Mouse (Mus musculus) spleen, postnatal 36 days (tissue): ENCODE results near the gene Proca1.

Source experiments
- DNase-seq, 2 experiments: peaks; one replicate each; pipeline ENCODE4 v3.0.0; 2022; ENCODE audit warnings: low spot score in 2 of 2, mixed read lengths in 1 of 2

Gene Proca1

GRCm38 (mm10) chr11:78193113-78193512, at the start of gene Proca1:
Proca1 (plus strand) TSS chr11:78193392.
- no peak for DNase-seq

- DNase-seq, result no peak
Observed at GRCm38 (mm10) chr11:78143520-78143919, 49.7 kb upstream of the Proca1 start.

DNA sequence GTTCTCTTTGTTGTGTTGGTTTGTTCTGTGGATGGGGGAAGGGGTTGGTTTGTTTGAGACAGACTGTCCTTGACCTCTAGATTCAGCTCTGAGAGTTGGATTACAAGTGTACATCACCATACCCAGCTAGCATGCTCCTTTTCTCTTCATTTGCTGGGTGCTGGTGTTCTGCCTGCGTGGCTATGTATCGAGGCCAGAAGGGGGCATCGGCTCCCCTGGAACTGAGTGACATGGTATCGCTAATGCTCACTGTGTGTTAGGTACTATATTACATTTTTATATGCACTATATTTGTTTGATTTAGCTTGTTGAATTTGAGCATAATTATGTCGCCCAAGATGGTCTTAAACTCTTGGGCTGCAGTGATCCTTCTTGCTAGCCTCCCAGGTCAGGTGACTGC, 47.0 kb upstream of the Proca1 start:
- DNase-seq, result no peak

DNA sequence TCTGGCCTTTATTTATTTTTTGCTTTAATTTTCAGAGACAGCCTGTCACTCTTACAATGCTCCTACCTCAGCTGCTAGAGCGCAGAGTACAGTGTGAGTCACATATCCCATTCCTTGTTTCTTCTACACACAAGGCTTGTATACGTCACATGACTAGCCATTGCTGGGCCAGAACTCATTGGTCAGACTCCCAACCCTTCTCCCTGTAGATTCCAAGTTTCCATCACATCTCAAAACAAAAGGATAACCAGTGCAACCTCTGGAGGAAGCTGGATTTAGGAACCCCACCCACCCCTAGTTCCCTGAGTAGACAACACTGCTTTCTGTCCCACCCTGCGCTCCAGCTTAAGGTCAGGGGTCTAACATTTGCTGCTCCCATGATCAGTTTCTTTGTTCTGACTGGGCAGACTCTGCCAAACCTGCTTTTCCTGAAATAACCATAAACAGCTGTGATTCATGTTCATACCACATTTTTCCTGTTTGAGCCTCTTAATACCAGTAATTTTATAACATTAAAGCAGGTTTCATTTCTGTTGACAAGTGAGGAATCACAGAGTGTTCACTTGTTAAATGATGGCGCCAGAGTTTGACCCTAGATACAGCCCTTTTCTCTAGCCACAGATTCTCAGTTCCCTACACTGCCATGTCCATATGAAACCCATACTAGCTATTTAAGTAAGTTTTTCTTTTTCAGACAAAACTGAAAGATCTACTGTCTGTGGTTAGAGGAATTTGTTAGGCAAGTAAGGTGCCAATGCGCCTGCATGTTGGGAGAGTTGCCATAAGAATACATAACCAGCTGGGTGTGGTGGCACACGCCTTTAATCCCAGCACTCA, 46.3 kb upstream of the Proca1 start:
- no peak for DNase-seq

DNA sequence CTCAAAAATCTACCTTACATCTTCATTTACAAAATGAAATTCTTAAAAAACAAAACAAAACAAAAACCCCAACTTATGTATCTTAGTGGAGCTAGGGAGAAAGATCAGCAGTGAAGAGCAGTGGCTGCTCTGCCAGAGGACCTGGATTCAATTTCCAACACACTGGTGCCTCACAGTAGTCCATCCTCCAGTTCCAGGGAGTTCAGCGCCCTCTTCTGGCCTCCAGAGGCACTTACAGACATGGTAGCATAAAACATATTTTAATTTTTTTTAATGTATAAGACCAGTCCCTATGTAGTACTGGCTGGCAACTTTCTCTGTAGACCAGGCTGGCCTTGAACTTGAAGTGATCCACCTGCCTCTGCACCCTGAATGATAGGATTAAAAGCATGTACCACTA, 42.0 kb upstream of the Proca1 start:
- no peak for DNase-seq

GRCm38 (mm10) chr11:78152299-78153231, 40.6 kb upstream of the Proca1 start:
- DNase-seq, result no peak

GRCm38 (mm10) chr11:78153778-78154177, 39.4 kb upstream of the Proca1 start:
- DNase-seq, result no peak

GRCm38 (mm10) chr11:78155674-78156073, 37.5 kb upstream of the Proca1 start:
- no peak for DNase-seq

GRCm38 (mm10) chr11:78156156-78156699, 37.0 kb upstream of the Proca1 start:
- no peak for DNase-seq

DNA sequence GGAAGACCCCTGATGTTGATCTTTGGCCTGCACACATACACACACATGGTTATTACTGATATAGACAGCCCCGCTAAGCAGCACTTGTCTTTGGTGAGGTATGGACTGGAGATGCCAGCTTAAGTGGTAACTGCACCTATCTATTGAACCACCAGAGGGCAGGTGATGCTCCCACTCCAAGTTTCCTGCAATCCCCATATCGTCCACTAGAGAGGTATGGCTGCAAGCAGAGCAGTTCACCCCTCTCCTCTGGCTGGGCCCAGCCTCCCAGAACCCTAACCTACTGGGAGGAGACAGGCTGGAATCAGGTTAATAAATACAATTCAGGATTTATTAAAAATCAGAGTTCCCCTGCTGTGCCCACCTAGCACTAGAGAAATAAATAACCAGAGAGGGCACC, 34.1 kb upstream of the Proca1 start:
- peak; percentile 79 to 84 for DNase-seq

GRCm38 (mm10) chr11:78159557-78159956, 33.6 kb upstream of the Proca1 start:
- DNase-seq, result no peak

- no peak for DNase-seq
Observed at GRCm38 (mm10) chr11:78160171-78160570, 33.0 kb upstream of the Proca1 start.

DNA sequence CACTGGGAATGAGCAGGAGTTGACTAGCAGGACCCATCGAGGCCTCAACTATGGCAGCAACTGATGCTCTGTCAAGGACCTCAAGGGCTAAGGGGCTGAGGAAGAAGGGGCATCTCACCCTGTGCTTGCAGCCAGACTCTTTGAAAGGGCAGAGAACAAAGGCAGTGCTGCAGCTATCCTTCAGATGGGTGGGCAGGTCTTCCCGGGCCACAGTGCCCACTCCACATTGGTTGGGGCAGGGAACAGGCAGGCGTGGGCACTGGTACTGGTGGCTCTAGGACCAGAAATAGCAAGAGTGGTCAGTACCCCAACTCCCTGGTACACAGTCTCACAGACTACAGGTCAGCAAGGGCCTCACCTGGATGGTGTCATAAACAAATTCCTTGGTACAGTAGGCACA, 32.5 kb upstream of the Proca1 start:
- DNase-seq, result no peak

DNA sequence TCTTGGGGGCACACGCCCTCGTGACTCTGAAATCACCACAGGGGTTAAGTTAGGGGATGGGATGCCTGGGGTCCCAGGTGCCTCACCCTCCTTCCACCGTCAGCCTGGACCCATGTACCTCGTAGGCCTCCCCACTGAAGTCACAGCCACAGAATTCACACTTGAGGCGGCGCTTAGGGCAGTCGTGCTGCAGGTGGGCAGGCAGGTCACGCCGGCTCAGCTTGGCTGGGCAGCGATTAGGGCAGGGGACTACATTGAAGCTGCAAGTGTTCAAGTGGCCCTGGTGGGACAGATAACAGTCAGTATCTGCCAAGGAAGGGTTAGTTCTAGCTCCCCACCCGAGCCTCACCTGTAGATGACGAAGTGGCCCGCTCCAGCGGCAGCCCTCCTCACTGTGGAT, 32.0 kb upstream of the Proca1 start:
- DNase-seq, result no peak

GRCm38 (mm10) chr11:78161968-78162367, 31.2 kb upstream of the Proca1 start:
- no peak for DNase-seq

DNA sequence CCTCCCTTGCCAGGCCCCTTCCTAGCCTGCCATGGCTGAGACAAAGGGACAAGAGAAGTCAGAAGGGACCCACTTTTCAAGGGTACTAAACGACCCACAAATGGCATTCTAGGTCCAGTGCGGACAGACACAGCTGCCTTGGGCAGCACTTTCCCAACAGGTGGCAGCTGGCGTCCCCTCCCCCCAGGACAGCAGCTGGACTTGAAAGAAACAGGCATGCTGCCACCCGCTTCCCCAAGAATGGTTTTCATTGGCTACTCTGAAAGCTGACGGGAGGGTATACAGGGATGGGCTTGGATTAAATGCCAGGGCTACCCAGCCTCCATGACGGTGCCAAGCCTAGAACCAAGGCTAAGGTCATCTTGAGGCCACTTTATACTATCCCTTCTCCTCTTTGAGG, 30.7 kb upstream of the Proca1 start:
- no peak for DNase-seq

GRCm38 (mm10) chr11:78163045-78163444, 30.1 kb upstream of the Proca1 start:
- no peak for DNase-seq

DNA sequence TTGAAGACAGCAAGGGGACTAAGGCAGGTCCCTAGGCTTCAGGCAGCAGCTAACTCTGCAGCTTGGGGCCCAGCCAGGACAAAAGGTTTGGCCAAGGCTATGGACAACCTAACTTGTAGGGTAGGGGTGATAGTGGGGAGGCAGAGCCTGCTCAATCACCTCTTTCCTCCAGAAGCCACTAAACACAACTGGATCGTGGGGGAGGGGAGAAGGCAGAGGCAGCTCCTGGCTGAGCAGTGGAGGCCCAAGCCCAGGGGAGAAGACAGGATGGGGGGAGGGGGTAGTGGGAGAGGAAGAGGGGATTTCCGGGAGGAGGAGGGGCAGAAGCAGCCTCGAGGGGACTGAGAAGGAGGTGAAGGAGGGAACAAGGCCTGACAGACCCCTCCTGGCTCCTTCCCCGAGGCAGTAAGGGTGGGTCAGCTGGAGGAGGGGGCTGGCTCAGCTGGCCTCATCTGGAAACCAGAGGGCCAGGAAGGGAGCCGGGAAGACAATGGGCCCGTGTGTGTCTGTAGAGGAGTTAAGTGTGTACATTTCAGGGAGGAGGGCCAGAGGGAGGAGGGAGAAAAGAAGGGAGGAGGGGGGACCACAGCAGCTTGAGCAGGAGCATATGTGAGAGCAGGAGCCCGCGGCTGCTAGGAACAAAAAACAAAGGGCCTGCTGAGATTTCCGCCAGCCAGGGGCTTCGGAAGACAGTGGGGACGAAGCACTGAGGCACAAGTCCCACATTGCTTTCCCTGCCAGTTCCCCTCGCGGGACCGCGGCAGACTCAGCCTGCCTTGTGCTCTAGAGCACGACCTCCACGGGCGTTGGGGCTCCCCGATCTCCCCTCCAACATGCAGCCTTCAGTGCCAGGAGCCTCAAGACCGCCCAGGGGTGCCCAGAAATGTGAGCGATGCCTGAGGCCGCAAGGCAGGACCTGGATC, 29.2 kb upstream of the Proca1 start:
- peak; percentile 51 to 64 for DNase-seq

GRCm38 (mm10) chr11:78164604-78164923, 28.6 kb upstream of the Proca1 start:
- DNase-seq, result no peak

- DNase-seq, result peak; percentile 80 to 86
Observed at GRCm38 (mm10) chr11:78164924-78165760, 28.1 kb upstream of the Proca1 start, which contains the start of gene Traf4. Traf4 (minus strand) TSS chr11:78165589.

- no peak for DNase-seq
Observed at GRCm38 (mm10) chr11:78165761-78166109, 27.5 kb upstream of the Proca1 start.
